Mouse (Mus musculus): ENCODE data around the gene Lag3. TPM values are rescaled to one million over a fixed set of nuclear protein-coding genes. Genes with fewer than 3 reads are reported as not detected.
"Not testable (repeated sequence)": the region's sequence is repeated elsewhere in the genome, so short reads cannot be mapped to it uniquely, and the experiment has no call there.

Lag3 gene
- polyA plus RNA-seq, 1 experiment from 2014 or later: 2.6 TPM

DNA sequence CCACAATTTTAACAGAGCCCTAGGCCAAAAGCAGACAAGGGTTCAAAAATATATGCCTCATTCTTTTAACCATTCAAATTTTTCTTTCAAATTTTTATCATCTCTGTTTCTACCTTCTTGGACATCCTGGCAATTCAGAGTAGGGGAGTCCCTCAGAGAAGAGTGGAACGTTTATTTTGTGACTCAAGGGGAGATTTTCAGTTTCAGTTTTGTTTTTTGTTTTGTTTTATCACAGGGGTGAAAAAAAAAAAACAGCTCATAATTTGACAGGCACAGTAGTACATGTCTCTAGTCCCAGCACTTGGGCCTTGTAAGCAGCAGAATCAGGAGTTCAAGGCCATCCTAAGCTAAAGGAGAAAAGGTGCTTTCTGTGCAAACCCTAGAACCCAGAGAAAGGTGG, 3.7 kb downstream of the Lag3 start:
- H3K27me3 ChIP-seq: no peaks in the 10 kb centered on the region
- H3K36me3 ChIP-seq: peaks cover 5% of the 10 kb centered on the region
- no peaks in the 10 kb centered on the region for H3K9me3 ChIP-seq
- no peak overlapping the region for H3K9ac ChIP-seq (replicated peaks)
- peaks cover 36% of the 10 kb centered on the region for H3K4me1 ChIP-seq
- 81% methylated on average over 1 of the region's 1 CpGs for WGBS
- no peak overlapping the region for H3K4me2 ChIP-seq (replicated peaks)
- no peak for ATAC-seq (replicated peaks)
- H3K27ac ChIP-seq (replicated peaks): no peak overlapping the region
- H3K4me3 ChIP-seq: no peak overlapping the region

DNA sequence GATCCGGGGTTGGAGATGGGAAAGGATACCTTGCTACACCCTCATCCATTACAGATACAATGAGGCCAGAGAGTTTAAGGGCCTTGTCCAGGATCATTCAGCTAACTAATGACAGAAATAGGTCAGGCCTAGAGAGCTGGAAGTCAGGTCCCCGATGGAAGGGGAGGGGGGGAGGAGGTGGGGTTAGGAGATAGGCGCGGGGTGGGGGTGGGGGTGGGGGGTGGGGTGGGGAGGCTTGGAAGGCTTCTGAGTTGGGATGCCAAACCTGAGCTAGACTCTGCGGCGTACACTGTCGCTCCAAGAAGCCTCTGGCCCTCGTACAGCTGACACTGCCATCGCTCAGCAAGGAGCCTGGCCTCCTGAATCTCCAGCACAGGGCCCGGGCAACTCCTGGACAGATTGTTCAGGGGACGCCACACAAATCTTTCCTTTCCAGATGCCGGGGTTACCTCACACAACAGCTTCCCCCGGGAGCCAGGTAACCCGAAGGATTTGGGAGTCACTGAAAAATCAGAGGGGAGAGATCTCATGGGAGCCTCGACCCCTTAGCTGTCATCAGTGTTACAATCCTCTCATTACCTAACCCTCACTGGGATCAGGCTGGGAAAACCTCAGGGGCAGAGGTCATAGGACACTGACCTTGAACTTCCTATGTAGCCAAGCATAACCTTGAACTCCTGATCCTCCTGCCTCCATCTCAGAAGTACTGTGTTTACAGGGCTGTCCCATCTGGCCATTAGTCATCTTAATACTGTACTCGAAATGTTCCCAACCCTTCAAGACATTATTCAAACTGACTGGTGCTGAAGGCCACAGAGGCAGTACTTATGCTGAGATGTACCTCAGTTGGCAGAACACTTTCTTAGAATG, 6.3 kb downstream of the Lag3 start:
- no peaks in the 10 kb centered on the region for H3K27me3 ChIP-seq
- ATAC-seq (replicated peaks): no peak; the same call in 1 of the 2 replicates
- WGBS: 22% methylated on average over 14 of the region's 16 CpGs
- H3K9ac ChIP-seq (replicated peaks): peak overlapping the region; percentile 72
- H3K36me3 ChIP-seq: no peaks in the 10 kb centered on the region
- peak overlapping the region; percentile 40 for H3K4me3 ChIP-seq
- H3K4me1 ChIP-seq: peaks cover 31% of the 10 kb centered on the region
- H3K4me2 ChIP-seq (replicated peaks): peak overlapping the region; percentile 65
- H3K27ac ChIP-seq (replicated peaks): peak overlapping the region; percentile 99
- no peaks in the 10 kb centered on the region for H3K9me3 ChIP-seq

- Histone ChIP-seq H3K36me3 (no peaks in the 10 kb centered on the region), H3K4me1 (peaks cover 25% of the 10 kb centered on the region), H3K27me3 (no peaks in the 10 kb centered on the region), H3K4me3 (peak overlapping the region; percentile 40), H3K9me3 (no peaks in the 10 kb centered on the region), H3K27ac (replicated peaks) (peak overlapping the region; percentile 99), H3K4me2 (replicated peaks) (peak overlapping the region; percentile 65), H3K9ac (replicated peaks) (peak overlapping the region; percentile 72)
- WGBS: 6% methylated on average over 24 of the region's 24 CpGs
- ATAC-seq (replicated peaks): peak; percentile 82
Observed at GRCm38 (mm10) chr6:124904161-124904981, 7.1 kb downstream of the Lag3 start.

DNA sequence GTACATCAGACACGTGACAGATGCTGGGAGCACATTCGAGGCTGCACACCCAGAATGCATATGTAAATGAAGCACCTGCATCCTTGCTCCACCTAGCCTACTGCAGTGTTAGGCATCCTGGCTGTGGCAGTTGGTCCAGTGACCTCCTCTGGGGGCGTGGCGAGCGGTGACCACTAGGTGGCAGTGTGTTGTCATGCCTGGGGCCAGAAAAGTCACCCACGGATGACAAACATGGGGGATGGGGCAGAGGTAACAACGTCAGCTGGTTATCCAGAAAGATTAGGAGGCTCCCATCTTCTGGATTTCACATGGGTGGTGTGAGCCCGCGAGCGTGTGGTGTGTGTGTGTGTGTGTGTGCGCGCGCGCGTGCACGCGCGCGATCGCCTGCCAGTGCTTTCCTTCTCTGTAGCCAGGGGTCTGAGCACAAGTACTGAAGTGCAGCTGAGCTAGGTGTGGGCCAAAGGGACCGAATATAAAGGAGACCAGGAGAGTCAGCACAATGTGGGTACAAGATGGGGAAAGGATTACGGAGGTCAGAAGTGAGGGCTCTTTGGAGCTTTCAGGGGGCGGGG, 7.8 kb downstream of the Lag3 start:
- Histone ChIP-seq H3K9me3 (no peaks in the 10 kb centered on the region), H3K27ac (replicated peaks) (peak overlapping the region; percentile 99), H3K36me3 (no peaks in the 10 kb centered on the region), H3K9ac (replicated peaks) (peak overlapping the region; percentile 72), H3K4me3 (peak overlapping the region; percentile 40), H3K4me2 (replicated peaks) (peak overlapping the region; percentile 65), H3K4me1 (peaks cover 25% of the 10 kb centered on the region), H3K27me3 (no peaks in the 10 kb centered on the region)
- peak; percentile 81 for ATAC-seq (replicated peaks)
- under 1% methylated on average over 23 of the region's 23 CpGs for WGBS

DNA sequence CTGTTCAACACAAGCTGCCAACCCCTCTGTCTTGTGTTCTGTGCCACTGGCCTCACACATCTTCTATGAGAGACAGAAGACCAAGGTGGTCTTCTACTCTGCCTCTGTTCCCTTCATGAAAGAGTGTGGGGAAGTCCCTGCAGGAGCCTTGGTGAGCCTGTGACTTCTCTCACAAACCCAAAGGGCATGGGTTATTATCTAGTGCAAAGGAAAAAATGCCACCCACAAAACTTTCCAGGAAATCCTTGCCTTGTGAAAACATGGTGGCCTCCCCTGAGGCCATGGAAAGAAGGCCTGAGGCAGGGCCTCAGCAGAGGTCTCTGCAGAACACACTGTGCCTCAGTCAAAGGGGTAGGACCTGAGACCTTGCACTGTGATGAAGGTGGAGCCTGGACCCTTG, 9.7 kb downstream of the Lag3 start:
- Histone ChIP-seq H3K4me3 (no peak overlapping the region), H3K4me1 (peaks cover 25% of the 10 kb centered on the region), H3K27me3 (no peaks in the 10 kb centered on the region), H3K4me2 (replicated peaks) (no peak overlapping the region), H3K27ac (replicated peaks) (no peak overlapping the region), H3K36me3 (no peaks in the 10 kb centered on the region), H3K9ac (replicated peaks) (no peak overlapping the region), H3K9me3 (no peaks in the 10 kb centered on the region)
- ATAC-seq (replicated peaks): no peak

DNA sequence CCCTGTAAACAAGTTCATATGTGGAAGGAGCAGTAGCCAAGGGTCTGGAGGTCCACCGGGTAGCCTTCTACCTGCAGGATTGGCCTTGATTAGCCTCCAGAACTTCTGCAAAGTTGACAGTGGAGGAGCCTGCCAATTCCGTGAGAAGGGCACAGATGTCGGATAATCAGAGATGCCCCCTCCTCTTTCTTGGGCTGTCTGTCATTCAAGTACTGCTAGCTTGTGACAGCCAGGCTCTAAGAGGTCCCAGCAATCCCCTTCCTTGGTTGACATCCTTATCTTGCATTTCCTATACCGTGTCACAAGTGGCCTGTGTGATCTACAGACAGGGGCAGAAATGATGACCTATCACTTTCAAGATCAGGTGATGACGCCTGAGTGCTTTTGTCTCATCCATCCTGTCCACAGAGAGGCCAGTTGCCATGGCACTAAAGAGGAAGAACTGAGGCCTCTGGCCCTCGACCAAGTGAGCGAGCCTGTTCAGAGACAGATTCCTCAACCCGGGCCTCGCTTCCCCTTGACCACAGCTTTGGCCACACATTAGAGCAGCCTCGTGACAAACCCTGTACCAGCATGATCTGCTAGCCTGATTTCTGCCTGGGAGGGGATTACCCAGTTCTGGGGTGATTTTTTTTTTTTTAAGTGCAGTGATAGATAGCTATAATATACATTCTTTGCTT, 10.6 kb downstream of the Lag3 start:
- Histone ChIP-seq H3K27me3 (no peaks in the 10 kb centered on the region), H3K27ac (replicated peaks) (no peak overlapping the region), H3K4me3 (no peak overlapping the region), H3K4me1 (peaks cover 25% of the 10 kb centered on the region), H3K36me3 (no peaks in the 10 kb centered on the region), H3K4me2 (replicated peaks) (no peak overlapping the region), H3K9me3 (no peaks in the 10 kb centered on the region), H3K9ac (replicated peaks) (no peak overlapping the region)
- 69% methylated on average over 10 of the region's 10 CpGs for WGBS
- ATAC-seq (replicated peaks): no peak

DNA sequence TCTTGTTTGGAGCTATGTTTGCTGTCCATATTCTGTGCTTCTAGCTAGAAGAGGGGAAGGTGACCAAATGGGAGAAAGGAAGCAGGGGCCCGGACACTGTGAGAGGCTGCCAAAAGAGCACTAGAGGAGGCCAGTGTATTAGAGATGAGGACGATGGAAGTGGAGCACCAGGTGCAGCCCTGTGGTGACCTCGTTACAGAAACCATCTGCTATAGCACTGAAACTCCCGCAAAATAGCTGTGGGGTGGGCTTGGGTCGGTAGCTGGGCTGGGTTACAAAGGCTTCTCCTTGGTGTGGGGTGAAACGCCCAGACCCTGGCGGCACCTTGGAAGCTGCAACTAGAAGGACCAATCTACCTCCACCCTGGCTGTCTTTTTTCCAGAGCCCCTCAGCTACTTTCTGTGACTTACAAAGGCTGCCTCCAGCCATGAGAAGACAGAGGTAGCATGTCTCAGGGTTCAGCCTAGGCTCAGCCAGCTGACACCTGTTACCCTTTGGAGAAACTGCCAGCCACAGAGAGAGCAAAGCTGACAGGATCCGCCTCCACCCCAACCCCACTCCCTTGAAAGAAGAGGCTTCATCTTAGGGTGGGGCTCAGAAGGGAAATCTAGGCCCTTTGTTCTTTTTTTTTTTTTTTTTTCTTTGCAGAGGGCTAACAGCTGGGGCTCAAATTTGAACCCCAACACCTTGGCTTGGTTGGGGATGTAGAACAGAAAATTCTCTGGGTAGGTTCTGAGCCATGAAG, 11.3 kb downstream of the Lag3 start:
- no peak overlapping the region for H3K4me3 ChIP-seq
- no peak overlapping the region for H3K4me2 ChIP-seq (replicated peaks)
- no peak overlapping the region for H3K27ac ChIP-seq (replicated peaks)
- no peaks in the 10 kb centered on the region for H3K36me3 ChIP-seq
- ATAC-seq (replicated peaks): no peak
- 47% methylated on average over 8 of the region's 8 CpGs for WGBS
- H3K27me3 ChIP-seq: no peaks in the 10 kb centered on the region
- H3K9ac ChIP-seq (replicated peaks): no peak overlapping the region
- no peaks in the 10 kb centered on the region for H3K9me3 ChIP-seq
- peaks cover 21% of the 10 kb centered on the region for H3K4me1 ChIP-seq

- Histone ChIP-seq H3K27me3 (no peaks in the 10 kb centered on the region), H3K4me3 (no peak overlapping the region), H3K9me3 (no peaks in the 10 kb centered on the region), H3K4me1 (peaks cover 6% of the 10 kb centered on the region), H3K27ac (replicated peaks) (peak overlapping the region; percentile 66), H3K36me3 (no peaks in the 10 kb centered on the region), H3K9ac (replicated peaks) (no peak overlapping the region), H3K4me2 (replicated peaks) (no peak overlapping the region)
- 43% methylated on average over 3 of the region's 3 CpGs for WGBS
- no peak for ATAC-seq (replicated peaks)
Observed at GRCm38 (mm10) chr6:124898359-124898758, 13.1 kb downstream of the Lag3 start.

GRCm38 (mm10) chr6:124894113-124894512, 17.4 kb downstream of the Lag3 start:
- not testable (repeated sequence) for H3K27ac ChIP-seq (replicated peaks); H3K36me3 ChIP-seq; H3K4me2 ChIP-seq (replicated peaks); H3K4me1 ChIP-seq; H3K9me3 ChIP-seq; H3K4me3 ChIP-seq; H3K9ac ChIP-seq (replicated peaks); H3K27me3 ChIP-seq; ATAC-seq (replicated peaks)
- 89% methylated on average over 2 of the region's 2 CpGs for WGBS

DNA sequence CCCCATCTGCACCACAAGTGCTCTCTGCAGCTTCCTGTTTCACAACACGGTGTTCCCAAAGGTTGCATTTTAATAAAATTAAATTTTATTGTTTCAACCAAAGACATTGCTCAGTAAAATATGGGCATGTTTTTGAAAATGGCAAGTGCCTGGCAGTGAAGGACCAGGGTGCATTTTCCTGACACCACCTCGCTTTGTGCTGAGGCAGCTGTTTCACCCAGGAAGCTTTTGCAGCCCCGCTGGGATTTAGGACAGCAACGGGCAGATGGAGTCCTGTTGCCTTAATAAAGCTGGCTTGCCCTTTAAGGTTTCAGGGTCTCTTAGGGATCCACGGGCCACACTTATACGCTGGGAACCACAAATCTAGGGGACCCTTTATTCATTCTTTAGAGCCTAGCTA, 20.5 kb downstream of the Lag3 start:
- Histone ChIP-seq H3K4me3 (no peak overlapping the region), H3K9ac (replicated peaks) (no peak overlapping the region), H3K9me3 (no peaks in the 10 kb centered on the region), H3K27me3 (no peaks in the 10 kb centered on the region), H3K4me2 (replicated peaks) (no peak overlapping the region), H3K4me1 (no peaks in the 10 kb centered on the region), H3K27ac (replicated peaks) (no peak overlapping the region), H3K36me3 (no peaks in the 10 kb centered on the region)
- 67% methylated on average over 6 of the region's 6 CpGs for WGBS
- no peak for ATAC-seq (replicated peaks)

DNA sequence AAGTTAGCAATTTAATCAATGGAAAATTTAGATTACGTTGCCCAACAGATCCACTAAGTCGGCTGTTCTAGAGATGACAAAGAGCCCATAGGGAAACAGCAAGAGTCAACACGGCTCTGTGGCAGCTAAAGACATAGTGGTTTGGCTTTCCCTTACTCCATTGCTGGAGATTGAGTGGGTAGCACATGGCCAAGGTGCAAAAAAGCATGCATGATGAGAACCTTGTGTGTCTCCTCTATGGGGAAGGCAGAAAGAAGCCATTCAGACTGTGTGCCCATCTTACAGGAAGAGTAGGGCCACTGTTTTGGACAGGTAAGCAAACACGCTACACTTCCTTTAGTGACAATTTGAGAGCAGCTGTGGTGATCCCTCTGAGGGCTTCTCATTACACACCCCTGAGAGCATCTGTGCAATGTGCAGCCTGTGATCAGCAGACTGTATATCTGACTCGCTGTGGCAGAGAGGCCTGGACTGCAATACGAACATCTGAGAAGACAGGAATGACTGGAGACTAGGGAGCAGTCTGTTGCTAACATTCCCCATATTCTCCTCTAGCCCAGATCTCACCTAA, 22.9 kb downstream of the Lag3 start:
- H3K9ac ChIP-seq (replicated peaks): no peak overlapping the region
- WGBS: 92% methylated on average over 6 of the region's 6 CpGs

More for the DNA sequence above, 22.9 kb downstream of the Lag3 start:
- Histone ChIP-seq H3K27me3 (no peaks in the 10 kb centered on the region), H3K27ac (replicated peaks) (no peak overlapping the region), H3K4me3 (no peak overlapping the region), H3K9me3 (no peaks in the 10 kb centered on the region), H3K36me3 (no peaks in the 10 kb centered on the region), H3K4me1 (no peaks in the 10 kb centered on the region), H3K4me2 (replicated peaks) (no peak overlapping the region)
- ATAC-seq (replicated peaks): no peak

All from forebrain, embryonic 15.5 days (tissue).